Mouse (Mus musculus) left cerebral cortex, postnatal 25 days (tissue): Measurements from ENCODE around the gene Clcf1. TPM values are rescaled to one million over a fixed set of nuclear protein-coding genes. Genes with fewer than 3 reads are reported as not detected.
"Not testable (repeated sequence)": the region's sequence is repeated elsewhere in the genome, so short reads cannot be mapped to it uniquely, and the experiment has no call there.

Experiments used
- DNase-seq, 2 experiments: peaks; one replicate each; pipeline ENCODE4 v3.0.0; 2022; ENCODE audit warnings: low spot score in 2 of 2, mixed read lengths in 1 of 2
- intact Hi-C: fragments of 180-260 bp; cut with DNase I; formaldehyde crosslinking; loops from one replicate; pipeline ENCODE4 v1.15.1; 2025
- total RNA-seq, 2 experiments: library from RNA; stranded (reverse); gene quantifications; 2 replicates each; pipeline ENCODE4 v1.2.3; 2021

Gene Clcf1
- total RNA-seq, 2 experiments from 2014 or later: 0.96 to 1.2 TPM

DNA sequence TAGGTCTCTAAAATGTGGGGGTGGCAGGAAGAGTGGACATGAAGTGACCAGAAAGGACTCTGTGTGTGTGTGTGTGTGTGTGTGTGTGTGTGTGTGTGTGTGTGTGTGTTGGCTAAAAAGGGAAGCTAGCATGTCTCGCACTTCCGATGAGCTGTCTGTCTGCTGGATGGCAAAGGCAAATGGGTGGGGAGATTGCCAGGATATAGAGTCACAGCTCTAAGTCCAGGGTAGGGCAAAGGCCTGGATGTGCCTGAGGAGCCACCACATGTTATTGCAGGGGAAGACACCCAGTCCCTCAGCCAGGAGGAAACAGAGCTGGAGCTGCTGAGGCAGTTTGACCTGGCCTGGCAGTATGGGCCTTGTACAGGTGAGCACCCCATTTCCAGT, 18.1 kb downstream of the Clcf1 start:
- DNase-seq: no peak
- intact Hi-C loops: loop anchor here (5.0 kb wide), 1 partner anchor 285 kb away; no protein-coding TSS in a partner anchor

DNA sequence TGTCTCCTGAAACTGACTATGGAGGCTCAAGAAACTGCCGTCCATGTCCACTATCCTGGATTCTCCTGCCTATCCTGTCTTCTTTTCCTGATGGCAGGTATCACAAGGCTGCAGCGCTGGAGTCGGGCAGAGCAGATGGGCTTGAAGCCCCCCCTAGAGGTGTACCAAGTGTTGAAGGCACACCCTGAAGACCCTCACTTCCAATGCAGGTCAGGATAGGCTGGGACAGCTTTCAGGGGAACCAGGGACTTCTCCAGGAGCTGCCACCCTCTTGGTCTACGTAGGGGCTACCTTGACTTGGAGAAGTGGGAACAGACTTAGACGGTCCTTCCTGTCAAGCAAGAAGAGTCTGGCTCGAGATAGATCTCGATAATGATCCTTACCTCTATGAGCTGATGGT, 18.6 kb downstream of the Clcf1 start:
- intact Hi-C loops: loop anchor here (5.0 kb wide), 1 partner anchor 285 kb away; no protein-coding TSS in a partner anchor
- DNase-seq: no peak

DNA sequence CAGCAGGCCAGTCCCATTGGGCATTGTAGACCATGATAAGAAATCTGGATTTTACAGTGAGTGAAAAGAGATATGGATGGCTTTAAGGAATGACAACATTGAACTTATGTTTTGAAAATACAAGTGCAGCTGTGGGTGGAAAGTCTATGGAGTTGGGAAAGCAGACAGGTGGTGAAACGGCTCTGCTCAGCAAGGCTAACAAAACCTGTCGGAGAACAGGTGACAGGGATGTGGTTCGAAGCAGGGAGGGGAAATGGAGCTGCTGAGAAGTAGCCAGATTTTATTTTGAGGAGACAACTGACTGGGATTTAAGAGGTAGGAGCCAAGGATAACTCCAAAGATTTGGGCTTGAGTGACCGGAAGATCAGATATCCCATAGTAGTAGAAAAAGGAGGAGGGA, 20.5 kb downstream of the Clcf1 start:
- intact Hi-C loops: loop anchor here (5.0 kb wide), 1 partner anchor 287 kb away; no protein-coding TSS in a partner anchor
- no peak for DNase-seq

DNA sequence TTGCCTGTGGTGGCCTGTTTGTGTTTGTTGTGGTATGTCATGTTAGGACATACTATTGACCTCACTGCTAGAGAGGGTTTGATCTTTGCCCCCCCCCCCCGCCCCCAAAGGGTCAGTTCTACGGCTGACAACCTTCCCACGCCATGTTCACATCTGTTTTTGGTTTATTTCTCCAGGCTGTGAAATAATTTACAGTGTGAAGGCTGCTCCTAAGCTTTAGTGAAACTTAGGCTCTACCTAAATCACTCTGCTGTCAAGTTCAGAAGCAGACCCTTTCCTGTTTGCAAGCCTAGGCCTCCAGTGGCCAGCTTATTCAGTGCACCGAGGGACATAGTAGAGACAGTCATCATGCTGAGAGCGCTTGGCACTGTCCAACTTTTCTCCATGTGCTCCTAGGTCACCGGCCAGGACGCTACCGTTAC, 26.2 kb downstream of the Clcf1 start:
- no peak for DNase-seq
- intact Hi-C loops: no loop called here

DNA sequence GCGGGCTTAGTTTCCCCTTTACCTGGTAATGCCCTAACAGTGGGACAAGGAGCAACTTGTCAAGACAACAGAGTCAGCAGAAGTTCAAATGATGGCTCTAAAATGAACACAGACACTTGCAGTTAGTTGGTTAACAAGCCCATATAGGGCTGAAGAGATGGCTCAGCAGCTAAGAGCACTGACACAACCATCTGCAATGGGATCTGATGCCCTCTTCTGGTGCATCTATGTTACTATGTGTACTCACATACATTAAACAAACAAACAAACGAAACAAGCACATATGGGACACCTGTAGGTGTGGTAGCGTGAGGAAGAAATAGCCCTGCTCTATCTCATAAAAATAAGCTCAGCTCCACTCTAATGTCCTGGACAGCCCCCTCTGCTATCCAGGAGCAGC, 28.4 kb downstream of the Clcf1 start:
- DNase-seq: no peak
- intact Hi-C loops: no loop called here

DNA sequence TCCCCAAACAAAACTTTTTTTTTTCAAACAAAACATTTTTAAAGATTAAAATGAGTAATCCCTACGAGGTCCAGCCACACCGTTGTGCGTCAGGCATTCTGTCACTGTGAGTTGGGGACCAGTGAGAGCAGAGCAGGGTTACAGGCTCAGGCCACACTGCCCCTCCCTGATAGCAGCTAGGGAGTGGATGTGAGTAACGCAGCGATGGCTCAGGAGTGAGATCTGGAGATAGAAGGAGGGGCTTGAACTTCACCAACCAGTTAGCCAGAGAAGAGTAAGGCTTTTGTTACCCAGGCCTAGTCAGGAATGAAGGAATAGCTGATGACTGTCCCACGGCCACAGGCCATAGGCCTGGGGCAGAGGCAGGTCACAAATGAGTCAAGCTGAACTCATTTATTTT, 30.7 kb downstream of the Clcf1 start:
- DNase-seq: no peak
- intact Hi-C loops: no loop called here

DNA sequence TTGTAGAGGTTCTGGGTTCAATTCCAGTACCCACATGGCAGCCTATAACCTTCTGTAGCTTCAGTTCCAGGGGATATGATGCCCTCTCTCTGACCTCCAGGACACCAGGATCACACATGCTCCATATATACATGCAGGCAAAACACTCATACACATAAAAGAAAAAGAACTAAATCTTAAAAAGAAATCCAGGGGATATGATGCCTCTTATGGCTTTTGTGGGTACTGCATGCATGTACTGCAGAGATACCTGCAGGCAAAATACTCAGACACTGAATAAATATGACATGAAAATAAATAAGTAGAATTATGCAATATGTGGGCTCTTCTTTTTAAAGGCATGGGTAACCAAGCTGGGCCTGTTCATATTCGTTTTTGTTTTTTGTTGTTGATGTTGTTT, 33.0 kb downstream of the Clcf1 start:
- intact Hi-C loops: no loop called here
- no peak for DNase-seq

DNA sequence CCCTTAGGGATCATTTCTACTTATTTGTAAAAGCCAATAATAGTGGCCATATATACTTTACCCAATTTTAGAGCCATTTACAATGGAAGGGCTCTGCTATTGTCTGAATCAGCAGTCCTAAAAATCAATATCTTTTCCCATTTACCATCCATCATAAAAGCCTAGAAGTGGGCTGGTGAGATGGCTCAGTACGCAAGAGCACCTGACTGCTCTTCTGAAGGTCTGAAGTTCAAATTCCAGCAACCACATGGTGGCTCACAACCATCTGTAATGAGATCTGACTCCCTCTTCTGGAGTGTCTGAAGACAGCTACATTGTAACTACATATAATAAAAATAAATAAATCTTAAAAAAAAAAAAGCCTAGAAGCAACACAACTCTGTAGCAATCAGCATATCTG, 34.6 kb downstream of the Clcf1 start:
- intact Hi-C loops, DNase-seq: not testable (repeated sequence)

DNA sequence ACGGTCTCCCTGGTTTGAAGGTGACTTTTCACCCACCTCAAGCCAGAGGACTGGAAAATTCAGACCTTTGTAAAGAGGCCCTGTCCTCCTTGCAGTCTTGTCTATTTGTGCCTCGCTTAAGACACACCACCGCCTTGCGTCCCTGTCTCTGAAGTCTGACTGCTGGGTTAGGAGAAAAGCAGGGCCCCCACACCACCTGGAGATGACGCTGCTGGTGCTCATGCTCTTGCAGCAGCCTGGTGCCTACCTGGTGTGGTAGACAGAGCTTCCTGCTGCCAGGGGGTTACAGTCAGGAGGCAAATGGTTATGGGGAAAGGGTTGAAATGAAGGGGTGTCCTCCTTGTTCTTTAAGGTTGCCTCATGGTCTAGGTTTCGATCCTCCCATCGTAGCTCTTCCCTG, 40.2 kb downstream of the Clcf1 start:
- intact Hi-C loops: loop anchor here (10.0 kb wide), 1 partner anchor 191 kb away; no protein-coding TSS in a partner anchor
- no peak for DNase-seq

DNA sequence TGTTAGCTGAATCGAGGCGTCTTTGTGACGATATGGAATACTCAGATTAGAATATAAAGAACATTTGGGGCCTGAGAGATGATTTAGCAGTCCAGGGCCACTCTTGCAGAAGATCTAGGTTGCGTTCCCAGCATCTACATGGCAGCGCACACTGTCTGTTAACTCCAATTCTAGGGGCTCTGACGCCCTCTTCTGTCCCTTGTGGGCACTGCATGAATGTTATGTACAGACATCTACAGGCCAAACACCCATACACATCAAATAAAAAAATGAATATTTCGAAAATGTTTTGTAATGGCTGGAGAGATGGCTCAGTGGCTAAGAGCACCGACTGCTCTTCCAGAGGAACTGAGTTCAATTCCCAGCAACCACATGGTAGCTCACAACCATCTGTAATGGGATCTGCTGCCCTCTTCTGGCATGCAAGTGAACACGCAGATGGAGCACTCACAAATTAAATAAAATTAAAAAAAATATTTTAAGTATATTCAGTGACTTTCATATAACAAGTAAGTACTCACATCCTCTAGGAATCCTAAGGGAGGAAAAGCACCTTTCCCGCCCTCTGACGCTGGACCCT, 41.6 kb downstream of the Clcf1 start:
- no peak for DNase-seq
- intact Hi-C loops: loop anchor here (10.0 kb wide), 1 partner anchor 189 kb away; no protein-coding TSS in a partner anchor

DNA sequence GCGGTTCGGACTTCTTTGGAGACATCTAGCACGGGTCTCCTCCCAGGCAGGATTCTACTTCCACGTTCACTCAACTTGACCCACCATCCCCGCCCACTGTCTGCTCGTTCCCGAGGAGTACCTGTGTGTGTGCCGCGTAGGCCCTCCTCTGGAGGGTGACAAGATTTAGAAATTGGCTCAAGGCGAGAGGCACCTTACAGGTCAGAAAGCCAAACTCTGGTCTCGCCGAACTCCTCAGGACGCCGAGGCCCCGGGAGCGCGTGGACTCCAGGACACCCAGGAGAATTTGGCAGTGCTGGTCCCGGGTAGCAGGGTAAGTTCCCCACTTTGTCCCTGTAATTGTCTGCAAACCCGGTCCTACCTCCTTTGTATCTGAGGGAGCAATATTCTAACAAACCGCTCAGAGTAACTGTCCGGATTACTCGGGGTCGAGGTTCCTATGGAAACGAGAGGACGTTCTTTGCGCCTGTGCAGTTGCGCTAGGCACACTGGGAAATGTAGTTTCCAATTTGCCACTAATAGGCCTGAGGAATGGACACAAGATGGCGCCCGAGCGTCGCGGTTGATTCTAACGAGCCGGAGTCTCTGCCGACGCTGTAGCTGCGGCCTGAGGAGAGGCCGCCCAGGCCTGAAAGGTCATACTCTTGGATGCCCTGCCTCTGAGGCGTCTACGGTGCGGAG, 43.3 kb downstream of the Clcf1 start:
- DNase-seq: peak; percentile 93 to 96
- intact Hi-C loops: loop anchor here (1.0 to 10.0 kb wide), 3 partner anchors 49 to 187 kb away; partner anchors contain the start of gene Grk2

DNA sequence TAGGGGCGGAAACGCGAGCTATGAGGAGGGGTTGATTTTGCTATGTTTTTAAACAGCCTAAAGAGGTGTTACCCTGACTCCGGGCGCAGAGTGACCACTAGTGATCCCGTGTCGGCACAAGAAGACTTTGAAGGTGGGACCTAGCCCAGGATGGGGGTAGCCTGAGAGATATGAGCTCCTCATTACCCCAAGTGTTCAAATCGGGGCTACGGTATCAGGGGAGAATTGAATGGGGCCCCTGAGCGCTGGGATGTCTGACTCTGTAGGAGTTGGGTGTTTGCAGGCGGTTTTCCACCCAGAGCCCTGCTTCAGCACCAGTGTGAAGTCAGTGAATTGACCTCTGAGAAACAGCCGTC, 43.8 kb downstream of the Clcf1 start:
- intact Hi-C loops: loop anchor here (1.0 to 10.0 kb wide), 4 partner anchors 25 to 187 kb away; partner anchors contain the start of genes Ankrd13d and Grk2
- no peak for DNase-seq

DNA sequence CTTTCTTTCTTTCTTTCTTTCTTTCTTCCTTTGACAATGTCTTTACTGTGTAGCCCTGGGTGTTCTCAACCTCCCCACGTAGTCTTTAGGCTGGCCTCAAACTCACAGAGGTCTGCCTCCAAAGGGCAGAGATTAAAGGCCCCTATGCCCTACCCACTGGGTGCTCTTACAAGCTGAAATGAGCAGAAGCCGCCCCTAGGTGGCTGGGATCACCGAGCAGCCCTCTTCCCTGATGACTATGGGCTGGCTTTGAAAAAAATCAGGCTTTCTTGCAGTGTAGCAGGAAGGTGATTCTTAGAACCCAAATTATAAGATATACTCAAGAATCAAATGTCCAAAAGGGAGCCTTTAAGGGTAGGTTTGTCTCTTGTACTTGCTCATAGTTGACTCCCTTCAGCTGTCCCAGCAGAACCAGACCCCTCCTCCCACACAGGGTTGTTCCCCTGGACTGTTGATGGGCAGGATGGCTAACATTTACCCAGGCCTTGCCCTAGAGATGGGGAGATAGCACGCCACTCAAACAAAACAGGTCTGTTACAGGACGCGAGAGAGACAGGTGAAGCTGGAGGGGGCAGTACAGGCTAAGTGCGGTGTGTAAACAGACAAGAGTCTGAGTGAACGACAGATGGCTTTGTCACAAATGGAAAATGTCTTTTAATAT, 47.1 kb downstream of the Clcf1 start:
- no peak for DNase-seq
- intact Hi-C loops: no loop called here

DNA sequence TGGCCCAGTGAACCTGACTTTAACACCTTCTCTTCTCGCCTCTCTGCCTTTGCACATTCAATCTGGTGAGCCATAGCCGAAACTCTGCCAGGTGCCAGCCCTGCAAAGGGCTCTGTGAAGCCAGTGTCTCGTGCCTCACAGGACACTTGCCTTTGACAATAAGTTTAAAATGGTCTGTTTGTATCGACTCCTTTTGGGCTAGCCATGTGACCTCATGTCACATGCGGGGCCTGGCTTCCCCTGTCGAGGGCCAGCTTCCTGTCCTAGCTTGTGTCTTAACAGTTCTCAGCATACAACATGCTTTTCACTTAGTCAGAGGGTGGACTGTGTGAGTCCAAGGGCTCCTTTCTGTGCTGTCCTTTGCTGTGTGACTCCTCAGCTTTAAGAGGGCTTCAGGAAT, 48.7 kb downstream of the Clcf1 start:
- DNase-seq: no peak
- intact Hi-C loops: no loop called here

DNA sequence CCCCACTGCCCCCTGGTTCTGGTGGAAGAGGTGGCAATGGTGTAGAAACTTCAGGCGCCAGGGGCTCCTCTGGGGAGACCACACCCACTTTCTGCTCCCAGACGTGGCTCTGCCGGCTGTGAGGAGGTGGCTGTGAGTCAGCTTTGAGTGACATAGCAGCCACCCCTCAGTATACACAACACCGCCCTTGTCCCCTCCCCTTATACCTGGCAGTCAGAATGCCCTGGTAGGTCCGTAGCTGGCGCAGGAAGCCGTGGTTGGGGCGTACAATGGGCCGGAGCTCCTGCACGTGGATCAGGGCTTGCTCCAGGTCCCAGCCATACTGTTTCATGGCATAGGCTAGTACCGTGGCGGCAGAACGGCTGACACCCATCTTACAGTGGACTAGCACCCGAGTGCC, 49.7 kb downstream of the Clcf1 start:
- intact Hi-C loops: no loop called here

DNA sequence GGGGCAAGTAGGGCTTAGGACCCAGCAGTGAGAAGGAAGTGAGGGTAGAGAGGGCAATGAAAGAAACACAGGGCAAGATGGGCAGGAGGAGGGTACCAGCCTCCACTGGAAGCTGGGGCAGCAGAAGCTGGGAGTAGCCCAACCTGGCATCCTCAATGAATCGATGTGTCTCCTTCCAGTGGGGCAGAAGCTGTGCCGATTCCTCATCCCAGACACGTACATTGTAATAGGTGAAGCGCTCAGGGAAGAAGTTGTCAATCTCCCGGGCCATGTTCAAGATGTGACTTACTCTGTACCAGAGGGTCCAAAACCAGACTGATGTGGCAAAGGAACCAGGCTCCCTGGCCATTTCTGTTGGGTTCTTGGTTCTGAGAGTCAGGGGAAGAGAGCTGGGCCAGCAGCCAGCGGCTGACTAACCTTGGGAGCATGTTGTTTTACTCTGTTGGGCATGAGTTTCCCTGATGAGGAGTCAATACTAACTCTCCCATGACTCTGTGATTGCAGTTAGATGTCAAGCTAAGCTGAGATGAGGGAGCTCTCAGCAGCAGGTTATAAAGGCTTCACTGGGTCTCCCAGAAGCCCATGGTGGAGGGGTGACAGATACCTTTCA, 50.2 kb downstream of the Clcf1 start:
- no peak for DNase-seq
- intact Hi-C loops: no loop called here

More for the DNA sequence above, 49.7 kb downstream of the Clcf1 start:
- DNase-seq: no peak

DNA sequence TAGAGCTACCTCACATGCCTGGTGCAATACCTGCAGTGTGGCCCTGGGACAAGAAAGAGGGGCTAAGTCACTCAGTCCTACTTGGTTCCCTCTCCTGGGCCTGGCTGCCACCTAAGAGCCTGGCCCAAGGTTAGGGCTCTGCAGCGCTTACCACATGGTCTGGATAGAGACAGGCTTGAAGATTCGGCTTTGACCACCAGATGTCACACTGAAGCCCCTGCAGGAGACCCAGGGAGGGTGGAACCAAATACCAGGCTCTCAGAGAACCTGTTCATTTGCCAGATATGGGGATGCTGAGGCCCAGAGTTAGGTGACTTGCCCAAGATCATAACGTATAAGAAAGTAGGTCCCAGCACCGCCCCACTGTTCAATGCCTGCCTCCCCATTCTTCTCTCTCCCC, 51.9 kb downstream of the Clcf1 start:
- intact Hi-C loops: no loop called here
- no peak for DNase-seq

DNA sequence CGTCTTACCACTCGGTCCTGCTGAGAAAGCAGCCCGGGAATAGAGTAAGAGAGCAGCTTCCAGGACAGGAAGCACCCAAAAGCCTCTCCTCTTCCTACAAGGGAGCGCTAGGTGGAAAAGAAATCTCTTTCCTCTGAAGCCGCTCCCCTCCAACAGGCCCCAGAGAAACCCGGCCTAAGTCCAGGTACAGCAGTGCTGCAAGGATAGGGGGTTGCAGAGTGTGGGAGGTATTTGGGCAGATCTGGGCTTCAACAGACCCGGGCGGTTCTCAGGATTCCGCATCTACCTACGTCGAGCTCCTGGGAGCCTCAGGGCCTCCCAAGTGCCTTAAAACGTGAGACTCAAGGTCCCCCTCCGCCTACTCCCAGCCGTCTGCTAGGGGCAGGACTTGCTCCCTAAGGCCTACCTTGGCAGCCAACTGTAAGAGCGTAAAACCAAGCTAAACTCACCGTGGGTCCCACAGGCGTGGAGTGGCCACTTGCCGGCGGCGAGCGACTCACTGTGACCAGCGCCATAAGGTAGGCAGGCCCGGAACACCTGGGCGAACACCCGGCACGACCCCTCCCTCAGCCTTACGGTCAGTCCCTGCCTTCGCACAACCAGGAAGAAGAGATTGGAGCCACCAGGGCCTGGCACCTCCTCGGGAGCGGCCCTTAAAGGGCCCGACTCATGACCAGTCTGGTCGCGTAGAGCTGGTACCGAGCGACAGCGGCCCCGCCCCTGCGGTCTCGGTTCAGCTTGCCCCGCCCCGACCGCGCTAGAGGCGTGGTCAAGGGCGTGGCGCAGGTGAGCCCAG, 54.7 kb downstream of the Clcf1 start, which contains the start of gene Ssh3:
Gene Ssh3, minus strand, starts transcription at position 615 of the 796 bp plus-strand sequence.
- intact Hi-C loops: loop anchor here (1.0 kb wide), 1 partner anchor 15 kb away; the partner anchor contains the start of gene Ankrd13d
- peak; percentile 73 to 77 for DNase-seq

DNA sequence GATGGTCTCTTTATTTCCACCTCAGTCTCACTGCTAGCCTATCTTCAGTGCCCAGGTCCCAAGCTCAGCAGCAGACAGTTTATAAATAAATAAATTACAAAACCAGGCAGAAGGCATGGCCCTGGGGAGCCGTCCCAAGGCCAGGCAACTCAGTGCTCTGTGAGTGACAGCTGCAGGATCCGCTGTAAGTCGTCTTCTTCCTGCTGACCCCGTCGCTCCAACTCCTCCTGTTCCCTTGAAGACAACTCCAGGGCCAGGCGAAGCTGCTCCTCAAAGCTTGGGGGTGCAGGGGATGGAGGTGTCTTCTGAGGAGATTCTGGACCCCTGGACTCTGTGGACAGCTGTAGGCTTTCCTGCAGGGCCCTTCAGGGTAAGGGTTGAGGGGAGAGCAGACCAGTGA, 56.1 kb downstream of the Clcf1 start:
- intact Hi-C loops: no loop called here
- no peak for DNase-seq
